Mouse (Mus musculus) heart, postnatal 14 days (tissue): ENCODE measurements around the gene Mlf2. TPM values are rescaled to one million over a fixed set of nuclear protein-coding genes. Genes with fewer than 3 reads are reported as not detected.
"Not testable (repeated sequence)": the region's sequence is repeated elsewhere in the genome, so short reads cannot be mapped to it uniquely, and the experiment has no call there.

Experiments
- DNase-seq, 2 experiments: peaks; one replicate each; pipeline ENCODE4 v3.0.0; 2021 to 2022
- intact Hi-C: fragments of 180-260 bp; cut with DNase I; formaldehyde crosslinking; loops from one replicate; pipeline ENCODE4 v1.15.1; 2025
- long read RNA-seq, 2 experiments: library from polyadenylated mRNA; stranded (forward); transcript quantifications; one replicate each; pipeline ENCODE4 v2.0.0; 2021
- total RNA-seq, 2 experiments: library from RNA; stranded (reverse); gene quantifications; 2 replicates each; pipeline ENCODE4 v1.2.3; 2021

The Mlf2 gene
- total RNA-seq = 100 to 1,000 TPM; 214 to 217 TPM
- long read RNA-seq, experiment 1, transcript Mlf2-202 (9 exons, 1,475 nt) = major isoform, 428 of 490 reads
- long read RNA-seq, experiment 1, transcript Mlf2-201 (9 exons, 1,451 nt) = minor isoform, 16 of 490 reads
- long read RNA-seq, experiment 1, partial matches to known transcripts = 33 of 490 reads
- long read RNA-seq, experiment 1, other reads (novel, unspliced or antisense) = 13 of 490 reads
- long read RNA-seq, experiment 2, transcript Mlf2-202 (9 exons, 1,475 nt) = major isoform, 346 of 388 reads
- long read RNA-seq, experiment 2, transcript Mlf2-201 (9 exons, 1,451 nt) = minor isoform, 11 of 388 reads
- long read RNA-seq, experiment 2, partial matches to known transcripts = 22 of 388 reads
- long read RNA-seq, experiment 2, other reads (novel, unspliced or antisense) = 8 of 388 reads

- peak; percentile 99 to 100 for DNase-seq
- intact Hi-C loops = loop anchor here (1.0 to 10.0 kb wide), 4 partner anchors 14 to 154 kb away; no protein-coding TSS in a partner anchor
Measured at GRCm38 (mm10) chr6:124930754-124931524, at the start of gene Mlf2. Gene Mlf2, plus strand, starts transcription at chr6:124931386.

DNA sequence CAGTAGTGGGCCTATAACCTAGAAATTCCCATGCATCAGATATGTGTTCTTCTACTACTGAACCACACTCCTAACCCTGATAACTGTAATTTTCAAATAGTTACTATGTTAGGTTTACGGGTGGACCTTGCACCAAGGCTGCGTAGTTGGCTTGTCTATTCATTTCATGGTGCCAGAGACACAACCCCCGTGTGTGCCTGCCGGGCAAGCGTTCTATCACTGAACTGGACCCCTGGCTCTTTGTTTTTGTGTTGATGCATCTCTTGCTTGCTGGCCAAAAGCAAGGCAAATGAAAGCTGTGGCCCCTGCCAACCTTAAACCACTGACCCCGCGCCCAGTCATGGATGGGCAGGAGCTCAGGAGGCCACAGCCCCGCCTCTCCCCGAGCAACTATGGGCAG is 49.4 kb upstream of the Mlf2 start:
- intact Hi-C loops = no loop called here

GRCm38 (mm10) chr6:124883351-124883750 is 47.8 kb upstream of the Mlf2 start:
- intact Hi-C loops = no loop called here
- DNase-seq = no peak

More for the DNA sequence above, 49.4 kb upstream of the Mlf2 start:
- no peak for DNase-seq

GRCm38 (mm10) chr6:124884714-124885500 is 46.3 kb upstream of the Mlf2 start:
- intact Hi-C loops = no loop called here
- peak; percentile 30 to 64 for DNase-seq

GRCm38 (mm10) chr6:124885956-124886381 is 45.2 kb upstream of the Mlf2 start:
- no peak for DNase-seq
- intact Hi-C loops = no loop called here

- intact Hi-C loops = no loop called here
Measured at GRCm38 (mm10) chr6:124887986-124888385, 43.2 kb upstream of the Mlf2 start, which contains the start of gene Cd4. Gene Cd4, minus strand, starts transcription at chr6:124888221.

DNA sequence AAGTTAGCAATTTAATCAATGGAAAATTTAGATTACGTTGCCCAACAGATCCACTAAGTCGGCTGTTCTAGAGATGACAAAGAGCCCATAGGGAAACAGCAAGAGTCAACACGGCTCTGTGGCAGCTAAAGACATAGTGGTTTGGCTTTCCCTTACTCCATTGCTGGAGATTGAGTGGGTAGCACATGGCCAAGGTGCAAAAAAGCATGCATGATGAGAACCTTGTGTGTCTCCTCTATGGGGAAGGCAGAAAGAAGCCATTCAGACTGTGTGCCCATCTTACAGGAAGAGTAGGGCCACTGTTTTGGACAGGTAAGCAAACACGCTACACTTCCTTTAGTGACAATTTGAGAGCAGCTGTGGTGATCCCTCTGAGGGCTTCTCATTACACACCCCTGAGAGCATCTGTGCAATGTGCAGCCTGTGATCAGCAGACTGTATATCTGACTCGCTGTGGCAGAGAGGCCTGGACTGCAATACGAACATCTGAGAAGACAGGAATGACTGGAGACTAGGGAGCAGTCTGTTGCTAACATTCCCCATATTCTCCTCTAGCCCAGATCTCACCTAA is 42.5 kb upstream of the Mlf2 start:
- DNase-seq = no peak
- intact Hi-C loops = no loop called here

More at GRCm38 (mm10) chr6:124887986-124888385, 43.2 kb upstream of the Mlf2 start, which contains the start of gene Cd4:
- no peak for DNase-seq

DNA sequence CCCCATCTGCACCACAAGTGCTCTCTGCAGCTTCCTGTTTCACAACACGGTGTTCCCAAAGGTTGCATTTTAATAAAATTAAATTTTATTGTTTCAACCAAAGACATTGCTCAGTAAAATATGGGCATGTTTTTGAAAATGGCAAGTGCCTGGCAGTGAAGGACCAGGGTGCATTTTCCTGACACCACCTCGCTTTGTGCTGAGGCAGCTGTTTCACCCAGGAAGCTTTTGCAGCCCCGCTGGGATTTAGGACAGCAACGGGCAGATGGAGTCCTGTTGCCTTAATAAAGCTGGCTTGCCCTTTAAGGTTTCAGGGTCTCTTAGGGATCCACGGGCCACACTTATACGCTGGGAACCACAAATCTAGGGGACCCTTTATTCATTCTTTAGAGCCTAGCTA is 40.2 kb upstream of the Mlf2 start:
- intact Hi-C loops = no loop called here
- DNase-seq = no peak

DNA sequence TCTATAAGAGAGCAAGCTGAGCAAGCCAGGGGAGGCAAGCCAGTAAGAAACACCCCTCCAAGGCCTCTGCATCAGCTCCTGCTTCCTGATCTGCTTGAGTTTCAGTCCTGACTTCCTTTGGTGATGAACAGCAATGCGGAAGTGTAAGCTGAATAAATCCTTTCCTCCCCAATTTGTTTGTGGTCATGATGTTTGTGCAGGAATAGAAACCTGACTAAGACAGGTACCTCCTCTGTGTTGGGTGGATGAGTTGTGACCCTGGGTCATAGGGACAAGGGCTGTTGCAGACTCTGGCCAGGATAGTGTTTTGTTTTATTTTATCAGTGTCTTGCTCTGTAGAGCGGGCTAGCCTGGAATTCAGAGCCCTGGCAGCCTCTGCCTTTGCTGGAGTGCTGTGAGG is 37.1 kb upstream of the Mlf2 start:
- DNase-seq, intact Hi-C loops: not testable (repeated sequence)

- intact Hi-C loops = no loop called here
Measured at GRCm38 (mm10) chr6:124898359-124898758, 32.8 kb upstream of the Mlf2 start.

GRCm38 (mm10) chr6:124900056-124900800 is 31.0 kb upstream of the Mlf2 start:
- DNase-seq = no peak
- intact Hi-C loops = loop anchor here (5.0 to 10.0 kb wide), 3 partner anchors 65 to 132 kb away; partner anchors contain the start of gene Cops7a

More at GRCm38 (mm10) chr6:124898359-124898758, 32.8 kb upstream of the Mlf2 start:
- no peak for DNase-seq

GRCm38 (mm10) chr6:124900801-124901480 is 30.2 kb upstream of the Mlf2 start:
- peak; percentile 25 to 35 for DNase-seq
- intact Hi-C loops = loop anchor here (5.0 to 10.0 kb wide), 3 partner anchors 64 to 131 kb away; partner anchors contain the start of gene Cops7a

DNA sequence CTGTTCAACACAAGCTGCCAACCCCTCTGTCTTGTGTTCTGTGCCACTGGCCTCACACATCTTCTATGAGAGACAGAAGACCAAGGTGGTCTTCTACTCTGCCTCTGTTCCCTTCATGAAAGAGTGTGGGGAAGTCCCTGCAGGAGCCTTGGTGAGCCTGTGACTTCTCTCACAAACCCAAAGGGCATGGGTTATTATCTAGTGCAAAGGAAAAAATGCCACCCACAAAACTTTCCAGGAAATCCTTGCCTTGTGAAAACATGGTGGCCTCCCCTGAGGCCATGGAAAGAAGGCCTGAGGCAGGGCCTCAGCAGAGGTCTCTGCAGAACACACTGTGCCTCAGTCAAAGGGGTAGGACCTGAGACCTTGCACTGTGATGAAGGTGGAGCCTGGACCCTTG is 29.3 kb upstream of the Mlf2 start:
- no peak for DNase-seq
- intact Hi-C loops = loop anchor here (2.0 to 10.0 kb wide), 4 partner anchors 41 to 130 kb away; partner anchors contain the start of gene Cops7a

- intact Hi-C loops = loop anchor here (1.0 to 10.0 kb wide), 6 partner anchors 27 to 179 kb away; partner anchors contain the start of gene Cops7a
- peak; percentile 94 to 99 for DNase-seq
Measured at GRCm38 (mm10) chr6:124903580-124904151, 27.5 kb upstream of the Mlf2 start.

DNA sequence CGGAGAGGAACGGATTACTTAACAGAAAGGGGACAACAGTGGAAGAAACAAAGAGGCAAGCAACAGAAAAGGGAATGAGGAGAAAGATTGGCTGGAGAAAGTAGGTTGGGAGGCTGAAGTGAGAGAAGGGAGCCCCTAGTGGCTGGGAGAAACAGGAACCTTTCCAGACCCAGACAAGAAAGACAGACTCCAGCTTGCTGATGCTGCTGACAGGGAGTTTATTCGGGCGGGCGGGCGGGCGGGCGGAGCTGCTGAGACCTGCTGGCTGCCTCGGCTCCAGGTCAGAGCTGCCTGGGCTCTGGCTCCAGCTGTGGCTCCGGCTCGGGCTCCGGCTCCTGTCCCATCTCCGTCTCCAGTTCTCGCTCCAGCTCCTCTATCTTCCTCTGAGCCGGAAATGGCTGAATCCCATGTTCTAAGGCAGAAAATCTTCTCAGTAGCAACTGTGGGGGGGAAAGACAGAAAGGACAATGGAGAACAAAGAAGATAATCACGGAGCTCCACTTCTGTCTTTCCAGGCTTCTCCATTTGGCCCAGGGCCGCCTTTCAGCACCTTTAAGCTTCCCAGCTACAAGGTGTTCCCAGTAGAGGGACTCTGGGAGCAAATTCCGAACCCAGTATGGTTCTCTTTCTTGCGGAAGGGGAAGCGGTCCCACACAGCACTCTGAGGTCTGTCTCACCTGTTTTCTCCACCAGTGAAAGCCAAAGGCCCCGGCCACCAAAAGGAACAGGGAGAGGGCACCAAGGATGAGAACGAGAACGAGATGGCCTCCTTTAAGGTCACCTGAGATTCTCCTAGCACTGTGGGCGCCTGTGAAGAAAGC is 26.8 kb upstream of the Mlf2 start:
- peak; percentile 72 to 77 for DNase-seq
- intact Hi-C loops = loop anchor here (1.0 to 10.0 kb wide), 4 partner anchors 26 to 128 kb away; partner anchors contain the start of gene Cops7a

GRCm38 (mm10) chr6:124904991-124905860 is 26.0 kb upstream of the Mlf2 start:
- intact Hi-C loops = loop anchor here (1.0 to 10.0 kb wide), 4 partner anchors 25 to 127 kb away; partner anchors contain the start of gene Cops7a
- DNase-seq = peak in 1 of 2 experiments; percentile 16
